Mouse (Mus musculus): Measurements from ENCODE around the gene Pdlim7. TPM values are rescaled to one million over a fixed set of nuclear protein-coding genes. Genes with fewer than 3 reads are reported as not detected.

The Pdlim7 gene
- polyA plus RNA-seq (2012; rRNA removed) = 12.5 and 13.1 TPM in 2 replicates

DNA sequence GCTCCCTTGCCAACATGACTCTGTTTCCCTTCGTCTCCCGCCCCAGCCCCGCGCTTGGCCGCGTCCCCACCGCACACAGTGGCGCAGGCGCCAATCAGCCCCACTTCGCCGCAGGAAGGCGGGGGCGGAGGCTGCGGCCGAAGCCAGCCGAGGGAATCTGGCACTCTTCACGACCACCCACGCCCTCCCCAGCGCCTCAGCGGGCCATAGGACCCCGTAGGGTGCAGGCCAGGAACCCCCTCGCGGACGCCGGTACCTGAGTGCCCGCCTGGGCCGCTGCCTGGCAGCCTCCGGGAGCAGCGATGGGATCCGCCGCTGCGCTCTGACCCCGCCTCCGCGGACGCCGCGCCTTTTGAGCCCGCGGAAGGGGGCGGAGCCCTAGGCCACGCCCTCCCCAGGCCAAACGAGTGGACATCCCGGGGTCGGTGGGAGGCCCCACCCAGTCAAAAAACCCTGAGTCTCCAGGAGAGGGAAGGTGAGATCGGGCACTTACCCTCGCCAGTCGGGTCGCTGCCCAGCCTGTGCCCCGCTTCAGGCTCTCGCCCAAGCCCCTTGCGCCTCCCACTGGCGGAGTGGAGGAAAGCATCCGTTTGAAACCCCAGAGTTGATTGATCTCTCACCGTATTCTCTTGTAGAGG is at the start of gene Pdlim7:
Pdlim7 (minus strand) TSS at position 566 of the 638 bp plus-strand sequence.

DNA sequence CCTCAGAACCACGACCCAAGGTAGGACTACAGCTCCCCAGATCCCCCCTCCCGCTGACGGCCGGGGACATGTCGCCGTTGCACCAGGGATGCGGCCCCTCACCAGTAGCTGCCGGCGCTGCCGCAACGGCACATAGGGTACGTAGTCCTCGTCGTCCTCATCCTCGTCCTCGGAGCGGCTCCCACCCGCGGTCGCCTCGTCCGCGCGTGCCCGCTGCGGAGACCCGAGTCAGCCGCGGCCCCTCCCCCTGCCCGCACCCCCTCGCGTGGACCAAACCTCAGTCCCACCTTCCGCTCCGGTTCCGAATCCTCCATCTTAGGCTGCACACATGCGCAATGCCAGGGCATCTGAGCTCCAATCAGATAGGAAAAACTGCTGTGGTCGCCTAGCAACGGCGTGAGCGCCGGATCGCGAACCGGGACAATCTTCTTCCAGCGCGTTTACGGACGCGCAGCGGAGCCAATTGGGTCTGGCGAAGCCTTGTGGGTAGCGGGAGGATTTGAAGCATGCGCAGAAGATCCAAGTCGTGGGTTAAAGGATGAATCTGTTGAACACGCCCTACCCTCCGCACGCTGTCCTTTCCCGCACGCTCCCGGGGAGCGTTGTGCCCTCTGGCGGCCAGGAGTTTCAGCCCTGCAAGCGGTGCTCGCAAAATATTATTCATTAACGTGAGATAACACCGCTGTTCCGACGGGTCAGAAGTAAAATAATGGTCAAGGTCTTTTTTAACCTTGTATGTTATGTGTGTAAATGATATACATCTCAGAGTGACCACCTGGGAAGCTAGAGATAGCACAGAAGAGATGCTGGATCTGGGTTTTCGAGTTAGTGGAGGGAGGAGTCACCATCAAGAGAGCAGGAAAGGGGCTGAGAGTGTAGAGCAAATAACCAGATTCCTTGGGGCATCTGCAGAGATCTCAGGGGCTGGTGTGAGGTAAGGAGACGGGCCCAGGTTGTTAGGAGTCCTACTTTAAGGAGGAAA is 23.0 kb upstream of the Pdlim7 start, which contains the start of gene Ddx41:
Ddx41 (minus strand) TSS at position 465 of the 982 bp plus-strand sequence.

DNA sequence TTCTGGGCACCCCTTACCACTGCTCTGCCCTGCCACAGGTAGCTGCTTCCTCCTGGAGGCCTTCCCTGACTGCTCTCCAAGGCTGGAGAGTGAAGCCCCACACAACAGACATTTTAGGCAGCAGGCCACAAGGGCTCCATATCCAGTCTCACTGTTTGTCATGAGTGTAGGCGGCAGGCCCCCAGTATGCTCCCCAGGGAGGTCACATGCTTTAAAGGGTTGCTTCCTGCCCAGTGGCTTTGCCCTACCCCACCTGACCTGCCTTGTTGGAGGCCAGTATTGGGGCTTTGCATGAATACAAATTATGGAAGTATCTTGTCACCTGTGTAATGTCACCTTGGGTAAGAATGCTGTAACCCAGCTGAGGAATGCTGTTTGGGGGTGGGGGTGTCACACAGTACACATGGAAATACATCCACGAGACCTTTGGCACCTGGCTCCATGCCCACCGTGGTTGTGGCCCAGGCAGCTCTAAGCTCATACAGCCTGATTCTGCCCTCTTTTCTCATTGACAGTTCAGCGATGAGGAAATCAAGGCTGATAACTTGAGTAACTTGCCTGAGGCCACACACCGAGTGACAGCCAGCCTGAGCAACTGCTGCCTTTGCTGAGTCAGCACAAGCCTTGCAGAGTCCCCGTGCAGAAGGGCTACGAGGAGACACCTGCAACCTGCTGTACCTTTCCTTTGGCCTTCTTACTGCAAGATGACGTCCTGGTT is 15.9 kb upstream of the Pdlim7 start, which contains the start of gene Dok3:
Dok3 (minus strand) TSS at position 99 of the 718 bp plus-strand sequence.

DNA sequence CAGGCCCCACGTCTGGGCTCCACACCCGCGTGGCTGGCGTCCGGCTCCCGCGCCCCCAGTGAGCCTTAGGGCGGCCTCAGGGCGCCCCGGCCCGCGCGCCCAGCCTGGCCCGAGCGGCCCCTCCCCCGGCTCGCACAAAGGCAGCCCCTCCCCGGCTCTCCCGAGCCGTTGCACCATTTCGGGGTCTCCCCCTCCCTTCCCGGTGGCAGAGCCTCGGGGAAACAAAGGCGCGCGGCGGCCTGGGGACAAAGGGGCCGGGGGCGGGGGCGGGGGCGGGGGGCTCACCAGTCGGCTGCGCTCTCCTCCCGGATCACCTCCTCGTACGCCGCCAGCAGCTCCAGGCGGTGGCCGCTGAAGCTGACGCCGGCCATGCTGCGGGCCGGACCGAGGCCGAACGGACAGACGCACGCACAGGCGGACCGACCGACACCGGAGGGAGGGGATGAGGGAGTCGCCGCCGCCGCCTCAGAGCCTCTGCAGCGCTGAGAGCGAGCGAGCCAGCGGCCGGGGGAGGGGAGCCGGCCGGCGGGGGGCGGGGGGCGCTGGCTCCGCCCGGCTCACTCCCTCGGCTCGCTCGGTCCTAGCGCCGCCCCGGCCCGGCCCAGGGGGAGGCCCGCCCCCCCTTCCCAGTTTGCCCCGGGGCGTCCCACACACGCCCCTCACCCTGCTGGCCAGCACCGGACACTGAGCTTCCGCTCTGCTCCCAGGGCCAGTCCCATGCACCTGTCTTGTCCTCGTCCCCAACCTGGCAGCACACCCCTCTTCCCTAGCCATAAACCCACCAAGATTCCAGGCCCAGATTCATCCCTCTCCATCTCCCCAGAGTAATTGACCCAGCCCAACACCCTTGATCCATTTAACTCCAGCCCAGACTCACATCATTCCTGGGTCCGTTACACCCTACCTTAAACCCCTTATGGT is 25.6 kb downstream of the Pdlim7 start, which contains the start of gene Dbn1:
Dbn1 (minus strand) TSS at position 534 of the 921 bp plus-strand sequence.

DNA sequence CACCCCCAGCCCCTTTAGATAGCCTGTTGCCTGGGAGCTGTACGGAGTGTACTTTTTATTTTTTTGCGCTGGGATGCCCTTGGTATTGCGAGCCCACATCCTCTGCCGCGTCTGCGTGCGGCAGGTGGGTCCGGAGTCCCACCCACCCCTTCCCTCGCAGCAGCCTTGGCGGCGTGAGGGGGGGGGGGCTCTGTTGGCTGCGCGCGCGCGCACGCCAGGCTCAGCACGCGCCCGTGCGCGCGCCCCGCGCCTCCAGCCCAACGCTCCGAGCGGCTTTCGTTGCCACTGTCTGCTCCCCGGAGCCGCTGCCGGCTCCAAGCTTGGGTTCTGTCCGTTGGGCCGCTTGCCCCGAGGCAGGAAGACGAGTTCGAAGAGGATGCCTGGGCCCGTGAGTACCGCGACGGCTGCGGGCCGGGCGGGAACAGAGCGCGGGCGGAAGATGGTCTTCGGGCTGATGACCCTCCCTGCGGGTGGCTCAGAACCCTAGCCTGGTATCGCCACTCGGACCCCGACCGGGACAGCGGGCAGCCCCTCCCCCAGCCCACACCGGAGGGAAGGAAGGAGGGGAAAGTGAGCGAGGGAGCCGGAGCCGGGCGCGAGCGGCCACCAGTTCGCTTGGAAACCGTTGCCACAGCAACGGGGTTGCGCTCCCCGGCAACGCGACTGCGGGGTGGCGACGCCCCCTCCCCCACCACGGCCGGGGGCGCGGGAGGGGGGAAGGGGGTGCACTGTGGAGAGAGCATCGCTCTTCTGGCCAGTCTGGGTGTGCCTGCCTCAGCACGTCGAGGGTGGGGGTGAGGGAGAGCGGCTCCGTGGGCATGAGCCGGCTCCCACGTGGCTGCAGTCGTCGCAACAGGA is 49.2 kb downstream of the Pdlim7 start, which contains the start of gene Prr7:
Prr7 (plus strand) TSS at position 241 of the 858 bp plus-strand sequence.

Other genes starting within 250 kb of the Pdlim7 start
- gene Prelid1, start 193.2 kb downstream of the Pdlim7 start, polyA plus RNA-seq (2012; rRNA removed) = 106 and 131 TPM in 2 replicates
- 46.2 and 48.4 TPM in 2 replicates for gene Rab24, start 191.7 kb downstream of the Pdlim7 start, polyA plus RNA-seq (2012; rRNA removed)
- 28.7 and 32.2 TPM in 2 replicates for gene Mxd3, start 183.9 kb downstream of the Pdlim7 start, polyA plus RNA-seq (2012; rRNA removed)
- 33.8 and 37.5 TPM in 2 replicates for gene Lman2, start 150.9 kb downstream of the Pdlim7 start, polyA plus RNA-seq (2012; rRNA removed)
- 1.3 and 1.6 TPM in 2 replicates for gene Rgs14, start 143.9 kb downstream of the Pdlim7 start, polyA plus RNA-seq (2012; rRNA removed)
- not detected in 2 replicates for gene Slc34a1, start 115.5 kb downstream of the Pdlim7 start, polyA plus RNA-seq (2012; rRNA removed)
- not detected in 2 replicates for gene Pfn3, start 98.4 kb downstream of the Pdlim7 start, polyA plus RNA-seq (2012; rRNA removed)
- 48.2 and 48.8 TPM in 2 replicates for gene F12, start 86.9 kb downstream of the Pdlim7 start, polyA plus RNA-seq (2012; rRNA removed)
- gene Grk6, start 68.6 kb downstream of the Pdlim7 start, polyA plus RNA-seq (2012; rRNA removed) = 23.9 and 26.4 TPM in 2 replicates
- 0.27 and 0.45 TPM in 2 replicates for gene Prr7, start 49.4 kb downstream of the Pdlim7 start, polyA plus RNA-seq (2012; rRNA removed)
- gene Dbn1, start 25.6 kb downstream of the Pdlim7 start, polyA plus RNA-seq (2012; rRNA removed) = 4.4 and 6.9 TPM in 2 replicates
- 3.9 and 4.9 TPM in 2 replicates for gene Dok3, start 15.6 kb upstream of the Pdlim7 start, polyA plus RNA-seq (2012; rRNA removed)
- 27.1 and 31.4 TPM in 2 replicates for gene Ddx41, start 23.0 kb upstream of the Pdlim7 start, polyA plus RNA-seq (2012; rRNA removed)
- gene Fam193b, start 57.4 kb upstream of the Pdlim7 start, polyA plus RNA-seq (2012; rRNA removed) = 16.9 and 20.4 TPM in 2 replicates
- 57.0 and 61.6 TPM in 2 replicates for gene Tmed9, start 60.1 kb upstream of the Pdlim7 start, polyA plus RNA-seq (2012; rRNA removed)
- gene B4galt7, start 86.2 kb upstream of the Pdlim7 start, polyA plus RNA-seq (2012; rRNA removed) = 5.0 and 5.8 TPM in 2 replicates
- 14.6 and 14.8 TPM in 2 replicates for gene Caml, start 109.3 kb upstream of the Pdlim7 start, polyA plus RNA-seq (2012; rRNA removed)
- 22.0 and 23.7 TPM in 2 replicates for gene Ddx46, start 121.4 kb upstream of the Pdlim7 start, polyA plus RNA-seq (2012; rRNA removed)
- 16.8 and 20.6 TPM in 2 replicates for gene B230219D22Rik, start 179.4 kb upstream of the Pdlim7 start, polyA plus RNA-seq (2012; rRNA removed)
- gene Txndc15, start 201.0 kb upstream of the Pdlim7 start, polyA plus RNA-seq (2012; rRNA removed) = 9.9 and 11.6 TPM in 2 replicates
- 23.5 and 25.7 TPM in 2 replicates for gene Pcbd2, start 213.7 kb upstream of the Pdlim7 start, polyA plus RNA-seq (2012; rRNA removed)